ENCODE assay signal across 10 mouse cellular contexts in the genomic region with DNA sequence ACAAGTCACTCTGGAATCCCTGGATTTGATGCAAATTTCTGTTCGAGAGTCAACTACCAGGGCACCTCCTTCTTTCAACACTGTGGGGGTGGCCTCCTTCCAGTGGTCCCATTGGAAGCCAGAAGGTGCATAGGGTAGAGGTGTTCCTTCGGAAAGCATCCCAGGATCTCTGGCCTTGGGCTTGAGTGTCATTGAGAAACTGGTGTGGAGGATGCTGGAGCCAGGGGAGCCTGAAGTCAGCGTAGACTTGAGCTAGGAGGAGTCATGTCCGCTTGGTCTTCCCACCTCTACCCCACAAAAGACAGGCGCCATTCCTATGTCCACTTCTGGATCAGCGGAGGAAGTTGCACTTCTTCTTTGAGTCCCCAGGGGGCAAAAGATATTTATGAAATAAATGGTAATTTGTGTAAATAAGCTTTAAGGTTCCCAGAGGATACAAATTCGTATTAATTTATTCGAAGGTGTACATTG. TPM values are rescaled to one million over a fixed set of nuclear protein-coding genes. Genes with fewer than 3 reads are reported as not detected.
A peak's percentile ranks its signal among the peaks of the same experiment; 100 is the strongest.
DNase-seq lines count a peak whose midpoint lies in the region; ATAC-seq lines count a peak whose summit lies in the region.
"Had no signal": no experiment of that assay in that cellular context is flagged by ENCODE, and none has a peak within 500 bp of the region (broad histone marks: within the 10 kb centered on the region; RNA-seq: fewer than 3 reads in every experiment).

No protein-coding gene starts in this region.

- WGBS in liver, embryonic 11.5 days = 16% methylated on average over 8 of the region's 8 CpGs
- 7% methylated on average over 8 of the region's 8 CpGs for WGBS in embryonic facial prominence, embryonic 13.5 days
- WGBS in kidney, embryonic 16.5 days = 18% methylated on average over 8 of the region's 8 CpGs
- WGBS in neural tube, embryonic 14.5 days = 10% methylated on average over 8 of the region's 8 CpGs

- no peak for ATAC-seq in liver, embryonic 11.5 days (replicated peaks; ENCODE audit: low FRiP score)
- ATAC-seq in embryonic facial prominence, embryonic 13.5 days (ENCODE audit: insufficient number of reproducible peaks, insufficient read depth, low FRiP score, low TSS enrichment, low read depth) = no peak
- ATAC-seq in kidney, embryonic 16.5 days (ENCODE audit: low FRiP score, low TSS enrichment) = no peak
- no peak for ATAC-seq in neural tube, embryonic 14.5 days (ENCODE audit: low read depth)
- ATAC-seq in megakaryocyte progenitor cell, adult 5-6 weeks (replicated peaks; ENCODE audit: poor library complexity) = no peak

- no peak for DNase-seq in liver, embryonic 11.5 days (ENCODE audit: low spot score)
- DNase-seq in liver = no peak
- no peak for DNase-seq in right cerebral cortex, postnatal 10 days (ENCODE audit: low spot score in 2 of 2)
- DNase-seq in thymus, postnatal 25 days = no peak

- H3K4me1 ChIP-seq in liver, embryonic 11.5 days (replicated peaks; ENCODE audit: control insufficient read depth, insufficient read depth, low read length) = peaks cover 17% of the 10 kb centered on the region
- H3K4me1 ChIP-seq in embryonic facial prominence, embryonic 13.5 days = peaks cover 72% of the 10 kb centered on the region
- H3K4me1 ChIP-seq in kidney, embryonic 16.5 days (ENCODE audit: insufficient read depth, low read length) = peaks cover 58% of the 10 kb centered on the region
- H3K4me1 ChIP-seq in neural tube, embryonic 14.5 days (ENCODE audit: control insufficient read depth, insufficient read depth, low read length) = peaks cover 12% of the 10 kb centered on the region

- H3K4me3 ChIP-seq in liver, embryonic 11.5 days (ENCODE audit: low read depth, low read length) = peak overlapping the region; percentile 13; the same call in 1 of the 2 replicates
- H3K4me3 ChIP-seq in embryonic facial prominence, embryonic 13.5 days = peak overlapping the region; percentile 88
- peak overlapping the region; percentile 74 for H3K4me3 ChIP-seq in kidney, embryonic 16.5 days (ENCODE audit: low read length)
- H3K4me3 ChIP-seq in neural tube, embryonic 14.5 days (ENCODE audit: low read depth, low read length) = no peak overlapping the region

- no peaks in the 10 kb centered on the region for H3K9me3 ChIP-seq in liver, embryonic 11.5 days (ENCODE audit: control insufficient read depth, low read length)
- no peaks in the 10 kb centered on the region for H3K9me3 ChIP-seq in embryonic facial prominence, embryonic 13.5 days
- H3K9me3 ChIP-seq in kidney, embryonic 16.5 days (ENCODE audit: low read length) = no peaks in the 10 kb centered on the region
- H3K9me3 ChIP-seq in neural tube, embryonic 14.5 days (ENCODE audit: control insufficient read depth, low read length) = no peaks in the 10 kb centered on the region
- H3K9me3 ChIP-seq: liver, embryonic 15.5 days had no signal

- H3K36me3 ChIP-seq in liver, embryonic 11.5 days (ENCODE audit: control insufficient read depth, insufficient read depth, low read length) = no peaks in the 10 kb centered on the region
- H3K36me3 ChIP-seq in embryonic facial prominence, embryonic 13.5 days = peaks cover 42% of the 10 kb centered on the region
- H3K36me3 ChIP-seq in kidney, embryonic 16.5 days (ENCODE audit: insufficient read depth, low read length) = peaks cover 6% of the 10 kb centered on the region; the same call in 1 of the 2 replicates
- H3K36me3 ChIP-seq in neural tube, embryonic 14.5 days (ENCODE audit: control insufficient read depth, insufficient read depth, low read length) = no peaks in the 10 kb centered on the region
- H3K36me3 ChIP-seq: liver, embryonic 15.5 days had no signal

- peak overlapping the region; percentile 67 for H3K4me2 ChIP-seq in liver, embryonic 11.5 days
- peak overlapping the region; percentile 86 for H3K4me2 ChIP-seq in embryonic facial prominence, embryonic 13.5 days
- peak overlapping the region; percentile 79 for H3K4me2 ChIP-seq in kidney, embryonic 16.5 days (replicated peaks; ENCODE audit: low read depth, low read length)
- peak overlapping the region; percentile 48; the same call in 1 of the 2 replicates for H3K4me2 ChIP-seq in neural tube, embryonic 14.5 days (ENCODE audit: low read depth, low read length)

- H3K27ac ChIP-seq in liver, embryonic 11.5 days (ENCODE audit: low read depth, low read length) = no peak overlapping the region
- H3K27ac ChIP-seq in embryonic facial prominence, embryonic 13.5 days = peak overlapping the region; percentile 99
- H3K27ac ChIP-seq in kidney, embryonic 16.5 days (ENCODE audit: low read length) = peak overlapping the region; percentile 94
- no peak overlapping the region for H3K27ac ChIP-seq in neural tube, embryonic 14.5 days (ENCODE audit: low read depth, low read length)
- H3K27ac ChIP-seq: liver, embryonic 15.5 days had no signal

- H3K27me3 ChIP-seq in liver, embryonic 11.5 days (replicated peaks; ENCODE audit: control insufficient read depth, insufficient read depth, low read length) = peaks cover 97% of the 10 kb centered on the region
- H3K27me3 ChIP-seq in embryonic facial prominence, embryonic 13.5 days = peaks cover 39% of the 10 kb centered on the region
- peaks cover 51% of the 10 kb centered on the region for H3K27me3 ChIP-seq in kidney, embryonic 16.5 days (ENCODE audit: insufficient read depth, low read length)
- peaks cover 54% of the 10 kb centered on the region for H3K27me3 ChIP-seq in neural tube, embryonic 14.5 days (ENCODE audit: control insufficient read depth, insufficient read depth, low read length)

- no peak overlapping the region for H3K9ac ChIP-seq in liver, embryonic 11.5 days (ENCODE audit: low read depth, low read length)
- peak overlapping the region; percentile 100 for H3K9ac ChIP-seq in embryonic facial prominence, embryonic 13.5 days
- peak overlapping the region; percentile 94 for H3K9ac ChIP-seq in kidney, embryonic 16.5 days (replicated peaks; ENCODE audit: low read length)
- no peak overlapping the region for H3K9ac ChIP-seq in neural tube, embryonic 14.5 days (replicated peaks; ENCODE audit: low read depth, low read length)
- H3K9ac ChIP-seq: liver, embryonic 15.5 days had no signal

RNA-seq across cellular contexts. Expression of a gene that starts 8.9 kb away (rescaled TPM):
- not detected in 2 replicates for polyA plus RNA-seq in liver, embryonic 11.5 days (2014; fragmentation: Nextera tagmentation; extraction: Ambion mirVana)
- not detected in 2 replicates for polyA plus RNA-seq in embryonic facial prominence, embryonic 13.5 days (2015; fragmentation: Nextera tagmentation; extraction: Ambion mirVana)
- not detected in 2 replicates for polyA plus RNA-seq in kidney, embryonic 16.5 days (2015; fragmentation: Nextera tagmentation; extraction: Ambion mirVana)
- not detected in 2 replicates for polyA plus RNA-seq in neural tube, embryonic 14.5 days (2014; fragmentation: Nextera tagmentation; extraction: Ambion mirVana)
- not detected in 2 replicates for total RNA-seq in megakaryocyte progenitor cell, adult 5-6 weeks (2015)
- not detected in 2 replicates for total RNA-seq in megakaryocyte progenitor cell, adult 5-6 weeks (2017)
- total RNA-seq: adrenal gland, postnatal 4 days had no signal
- polyA plus RNA-seq: liver, embryonic 15.5 days had no signal

RNA-seq across cellular contexts. Expression of a gene that starts 8.9 kb away (rescaled TPM):
- polyA plus RNA-seq in liver, embryonic 11.5 days (2014; fragmentation: Nextera tagmentation; extraction: Ambion mirVana) = 2.7 and 3.2 TPM in 2 replicates
- 14.2 and 14.5 TPM in 2 replicates for polyA plus RNA-seq in embryonic facial prominence, embryonic 13.5 days (2015; fragmentation: Nextera tagmentation; extraction: Ambion mirVana)
- polyA plus RNA-seq in kidney, embryonic 16.5 days (2015; fragmentation: Nextera tagmentation; extraction: Ambion mirVana) = 10.3 TPM in 2 replicates
- polyA plus RNA-seq in neural tube, embryonic 14.5 days (2014; fragmentation: Nextera tagmentation; extraction: Ambion mirVana) = 0.37 and 1.2 TPM in 2 replicates
- total RNA-seq in megakaryocyte progenitor cell, adult 5-6 weeks (2015) = 0.10 TPM in 1 of 2 replicates, not detected in the other
- total RNA-seq in megakaryocyte progenitor cell, adult 5-6 weeks (2017) = not detected in 2 replicates

RNA-seq across cellular contexts. Expression of a gene that starts 45.0 kb away (rescaled TPM):
- 0.79 and 0.86 TPM in 2 replicates for polyA plus RNA-seq in liver, embryonic 11.5 days (2014; fragmentation: Nextera tagmentation; extraction: Ambion mirVana)
- 3.0 and 3.1 TPM in 2 replicates for polyA plus RNA-seq in embryonic facial prominence, embryonic 13.5 days (2015; fragmentation: Nextera tagmentation; extraction: Ambion mirVana)
- 0.24 and 1.7 TPM in 2 replicates for polyA plus RNA-seq in kidney, embryonic 16.5 days (2015; fragmentation: Nextera tagmentation; extraction: Ambion mirVana)
- polyA plus RNA-seq in neural tube, embryonic 14.5 days (2014; fragmentation: Nextera tagmentation; extraction: Ambion mirVana) = 0.20 and 0.28 TPM in 2 replicates
- not detected in 2 replicates for total RNA-seq in megakaryocyte progenitor cell, adult 5-6 weeks (2015)
- not detected in 2 replicates for total RNA-seq in megakaryocyte progenitor cell, adult 5-6 weeks (2017)
- total RNA-seq: adrenal gland, postnatal 4 days had no signal
- polyA plus RNA-seq: liver, embryonic 15.5 days had no signal

Comparison
In these comparisons a context has a peak if more than half of its experiments do, and no peak if none do; other contexts are left out.
1. H3K27ac ChIP-seq: peak in embryonic facial prominence, embryonic 13.5 days (single experiment) and kidney, embryonic 16.5 days (single experiment); none in liver, embryonic 11.5 days (single experiment) and neural tube, embryonic 14.5 days (single experiment).
2. H3K9ac ChIP-seq: peak in embryonic facial prominence, embryonic 13.5 days (single experiment) and kidney, embryonic 16.5 days (single experiment); none in liver, embryonic 11.5 days (single experiment) and neural tube, embryonic 14.5 days (single experiment).
3. Peak in every context shown above with its lines, with median percentiles within 50 percentile points of each other: H3K4me2 ChIP-seq.